9 mouse cellular contexts compared by ENCODE assay signal in genomic region chr17:34632261-34632691, GRCm38 (mm10). TPM values are rescaled to one million over a fixed set of nuclear protein-coding genes. Genes with fewer than 3 reads are reported as not detected.
DNase-seq lines count a peak whose midpoint lies in the region; ATAC-seq and TF ChIP-seq lines count a peak whose summit lies in the region.
"Had no signal": no experiment of that assay in that cellular context is flagged by ENCODE, and none has a peak within 500 bp of the region (broad histone marks: within the 10 kb centered on the region; RNA-seq: fewer than 3 reads in every experiment).

No protein-coding gene starts in this region.

- ATAC-seq in heart, embryonic 14.5 days (ENCODE audit: insufficient number of reproducible peaks, insufficient read depth, low FRiP score, low read depth) = 0 out of 2 replicates have a peak, but pooled peaks have one; percentile 25
- ATAC-seq in kidney, postnatal 0 days (replicated peaks; ENCODE audit: low FRiP score, low read depth) = peak; percentile 38
- peak; percentile 22; the same call in 1 of the 2 replicates for ATAC-seq in liver, embryonic 11.5 days (replicated peaks; ENCODE audit: low FRiP score)
- ATAC-seq in monocyte, adult 5-6 weeks (replicated peaks; ENCODE audit: insufficient number of reproducible peaks, low FRiP score, low TSS enrichment, poor library complexity, severe bottlenecking) = peak; percentile 87
- peak; percentile 58 for ATAC-seq in stomach, embryonic 15.5 days (ENCODE audit: insufficient read depth, low FRiP score, low read depth)

- DNase-seq in layer of hippocampus, adult 11-12 months (ENCODE audit: low spot score) = peak; percentile 89
- no peak for DNase-seq in layer of hippocampus, adult 9-10 months (ENCODE audit: low spot score)
- peak; percentile 51 for DNase-seq in fibroblast of lung, adult 2 months (ENCODE audit: low read depth)
- peak; percentile 78 for DNase-seq in kidney, postnatal 0 days (ENCODE audit: low spot score)
- no peak for DNase-seq in liver, embryonic 11.5 days (ENCODE audit: low spot score)

- peak overlapping the region; percentile 46; the same call in 1 of the 2 replicates for H3K9ac ChIP-seq in heart, embryonic 14.5 days (ENCODE audit: low read length)
- H3K9ac ChIP-seq in kidney, postnatal 0 days (ENCODE audit: low read depth, low read length) = peak overlapping the region; percentile 38; the same call in 1 of the 2 replicates
- H3K9ac ChIP-seq in liver, embryonic 11.5 days (ENCODE audit: low read depth, low read length) = no peak overlapping the region
- no peak overlapping the region for H3K9ac ChIP-seq in stomach, embryonic 15.5 days

- TF ChIP-seq CTCF in kidney, postnatal 0 days (IDR thresholded peaks at IDR 0.05; ENCODE audit: low read depth) = 0 out of 2 replicates have a peak, but pooled peaks have one; percentile 3

- H3K27me3 ChIP-seq in heart, embryonic 14.5 days (ENCODE audit: control insufficient read depth, insufficient read depth, low read length) = peaks cover 51% of the 10 kb centered on the region
- 0 out of 2 replicates have a peak, but pooled peaks cover 9% of the 10 kb centered on the region for H3K27me3 ChIP-seq in kidney, postnatal 0 days (ENCODE audit: insufficient read depth, low read length)
- H3K27me3 ChIP-seq in liver, embryonic 11.5 days (replicated peaks; ENCODE audit: control insufficient read depth, insufficient read depth, low read length) = peaks cover 48% of the 10 kb centered on the region
- H3K27me3 ChIP-seq in stomach, embryonic 15.5 days (replicated peaks) = peaks cover 26% of the 10 kb centered on the region

- under 1% methylated on average over 25 of the region's 26 CpGs for WGBS in heart, embryonic 14.5 days
- WGBS in kidney, postnatal 0 days = 2% methylated on average over 26 of the region's 26 CpGs
- WGBS in liver, embryonic 11.5 days = under 1% methylated on average over 26 of the region's 26 CpGs
- WGBS in stomach, embryonic 15.5 days = under 1% methylated on average over 26 of the region's 26 CpGs

- H3K4me3 ChIP-seq in heart, embryonic 14.5 days (ENCODE audit: control insufficient read depth in 1 of 2, insufficient read depth in 1 of 2, low read depth in 1 of 2, low read length in 2 of 2) = peak overlapping the region; percentile 27 to 33
- H3K4me3 ChIP-seq in kidney, postnatal 0 days (replicated peaks; ENCODE audit: low read depth, low read length) = peak overlapping the region; percentile 26
- peak overlapping the region; percentile 41 for H3K4me3 ChIP-seq in liver, embryonic 11.5 days (ENCODE audit: low read depth, low read length)
- H3K4me3 ChIP-seq in stomach, embryonic 15.5 days (replicated peaks) = peak overlapping the region; percentile 41

- H3K9me3 ChIP-seq in heart, embryonic 14.5 days (ENCODE audit: control insufficient read depth, low read length) = no peaks in the 10 kb centered on the region
- H3K9me3 ChIP-seq in kidney, postnatal 0 days (replicated peaks; ENCODE audit: low read length) = no peaks in the 10 kb centered on the region
- H3K9me3 ChIP-seq in liver, embryonic 11.5 days (ENCODE audit: control insufficient read depth, low read length) = no peaks in the 10 kb centered on the region
- no peaks in the 10 kb centered on the region for H3K9me3 ChIP-seq in stomach, embryonic 15.5 days

- no peaks in the 10 kb centered on the region for H3K36me3 ChIP-seq in heart, embryonic 14.5 days (ENCODE audit: control insufficient read depth, insufficient read depth, low read length)
- H3K36me3 ChIP-seq in kidney, postnatal 0 days (ENCODE audit: insufficient read depth, low read length) = no peaks in the 10 kb centered on the region
- no peaks in the 10 kb centered on the region for H3K36me3 ChIP-seq in liver, embryonic 11.5 days (ENCODE audit: control insufficient read depth, insufficient read depth, low read length)
- no peaks in the 10 kb centered on the region for H3K36me3 ChIP-seq in stomach, embryonic 15.5 days

- no peak overlapping the region for H3K27ac ChIP-seq in heart, embryonic 14.5 days (replicated peaks in 1 of 2; ENCODE audit: control insufficient read depth in 1 of 2, insufficient read depth in 1 of 2, low read depth in 2 of 2, low read length in 2 of 2)
- no peak overlapping the region for H3K27ac ChIP-seq in kidney, postnatal 0 days
- H3K27ac ChIP-seq in liver, embryonic 11.5 days (ENCODE audit: low read depth, low read length) = no peak overlapping the region
- peak overlapping the region; percentile 26 for H3K27ac ChIP-seq in stomach, embryonic 15.5 days

- H3K4me2 ChIP-seq in heart, embryonic 14.5 days (ENCODE audit: low read length) = peak overlapping the region; percentile 68
- peak overlapping the region; percentile 61 for H3K4me2 ChIP-seq in kidney, postnatal 0 days (ENCODE audit: low read length)
- H3K4me2 ChIP-seq in liver, embryonic 11.5 days = peak overlapping the region; percentile 69
- peak overlapping the region; percentile 84 for H3K4me2 ChIP-seq in stomach, embryonic 15.5 days

- H3K4me1 ChIP-seq in heart, embryonic 14.5 days (ENCODE audit: control insufficient read depth in 2 of 2, insufficient read depth in 2 of 2, low read length in 2 of 2) = peaks cover 14 to 34% of the 10 kb centered on the region in 2 experiments
- peaks cover 37% of the 10 kb centered on the region for H3K4me1 ChIP-seq in kidney, postnatal 0 days (replicated peaks; ENCODE audit: insufficient read depth, low read length)
- H3K4me1 ChIP-seq in liver, embryonic 11.5 days (replicated peaks; ENCODE audit: control insufficient read depth, insufficient read depth, low read length) = peaks cover 32% of the 10 kb centered on the region
- peaks cover 41% of the 10 kb centered on the region for H3K4me1 ChIP-seq in stomach, embryonic 15.5 days

RNA-seq across cellular contexts. Expression of gene Prrt1, which starts 2.9 kb away (rescaled TPM):
- 0.27 and 0.39 TPM in 2 replicates for polyA plus RNA-seq in heart, embryonic 14.5 days (2014; fragmentation: Nextera tagmentation; extraction: Ambion mirVana)
- polyA plus RNA-seq in kidney, postnatal 0 days (2015; fragmentation: Nextera tagmentation; extraction: Ambion mirVana) = 0.36 and 0.55 TPM in 2 replicates
- not detected in 2 replicates for polyA plus RNA-seq in liver, embryonic 11.5 days (2014; fragmentation: Nextera tagmentation; extraction: Ambion mirVana)
- 0.29 to 1.9 TPM (median 0.75 TPM) in 3 replicates for total RNA-seq in monocyte, adult 5-6 weeks (2017)
- polyA plus RNA-seq in stomach, embryonic 15.5 days (2015; fragmentation: Nextera tagmentation; extraction: Ambion mirVana) = 0.35 and 0.63 TPM in 2 replicates
- polyA plus RNA-seq: C2C12 had no signal

RNA-seq across cellular contexts. Expression of gene Ppt2, which starts 4.0 kb away (rescaled TPM):
- 30.4 and 33.3 TPM in 2 replicates for polyA plus RNA-seq in heart, embryonic 14.5 days (2014; fragmentation: Nextera tagmentation; extraction: Ambion mirVana)
- 62.9 and 65.5 TPM in 2 replicates for polyA plus RNA-seq in kidney, postnatal 0 days (2015; fragmentation: Nextera tagmentation; extraction: Ambion mirVana)
- 23.1 and 25.8 TPM in 2 replicates for polyA plus RNA-seq in liver, embryonic 11.5 days (2014; fragmentation: Nextera tagmentation; extraction: Ambion mirVana)
- total RNA-seq in monocyte, adult 5-6 weeks (2017) = 30.4 to 67.0 TPM (median 38.4 TPM) in 3 replicates
- polyA plus RNA-seq in stomach, embryonic 15.5 days (2015; fragmentation: Nextera tagmentation; extraction: Ambion mirVana) = 23.7 and 26.2 TPM in 2 replicates

RNA-seq across cellular contexts. Expression of gene Fkbpl, which starts 12.3 kb away (rescaled TPM):
- 7.3 and 8.9 TPM in 2 replicates for polyA plus RNA-seq in heart, embryonic 14.5 days (2014; fragmentation: Nextera tagmentation; extraction: Ambion mirVana)
- 16.4 and 18.6 TPM in 2 replicates for polyA plus RNA-seq in kidney, postnatal 0 days (2015; fragmentation: Nextera tagmentation; extraction: Ambion mirVana)
- 9.5 and 9.7 TPM in 2 replicates for polyA plus RNA-seq in liver, embryonic 11.5 days (2014; fragmentation: Nextera tagmentation; extraction: Ambion mirVana)
- 5.6 to 15.1 TPM (median 6.4 TPM) in 3 replicates for total RNA-seq in monocyte, adult 5-6 weeks (2017)
- 14.0 and 14.5 TPM in 2 replicates for polyA plus RNA-seq in stomach, embryonic 15.5 days (2015; fragmentation: Nextera tagmentation; extraction: Ambion mirVana)

RNA-seq across cellular contexts. Expression of gene Atf6b, which starts 14.7 kb away (rescaled TPM):
- polyA plus RNA-seq in heart, embryonic 14.5 days (2014; fragmentation: Nextera tagmentation; extraction: Ambion mirVana) = 28.7 and 34.3 TPM in 2 replicates
- 62.0 and 65.8 TPM in 2 replicates for polyA plus RNA-seq in kidney, postnatal 0 days (2015; fragmentation: Nextera tagmentation; extraction: Ambion mirVana)
- polyA plus RNA-seq in liver, embryonic 11.5 days (2014; fragmentation: Nextera tagmentation; extraction: Ambion mirVana) = 39.9 and 48.5 TPM in 2 replicates
- 17.4 to 26.0 TPM (median 23.4 TPM) in 3 replicates for total RNA-seq in monocyte, adult 5-6 weeks (2017)
- 72.0 and 76.7 TPM in 2 replicates for polyA plus RNA-seq in stomach, embryonic 15.5 days (2015; fragmentation: Nextera tagmentation; extraction: Ambion mirVana)

RNA-seq across cellular contexts. Expression of gene Egfl8, which starts 16.5 kb away (rescaled TPM):
- polyA plus RNA-seq in heart, embryonic 14.5 days (2014; fragmentation: Nextera tagmentation; extraction: Ambion mirVana) = 0.46 and 0.55 TPM in 2 replicates
- polyA plus RNA-seq in kidney, postnatal 0 days (2015; fragmentation: Nextera tagmentation; extraction: Ambion mirVana) = 5.9 and 6.6 TPM in 2 replicates
- polyA plus RNA-seq in liver, embryonic 11.5 days (2014; fragmentation: Nextera tagmentation; extraction: Ambion mirVana) = 1.2 and 1.6 TPM in 2 replicates
- 2.3 to 3.3 TPM (median 3.0 TPM) in 3 replicates for total RNA-seq in monocyte, adult 5-6 weeks (2017)
- 3.7 and 3.8 TPM in 2 replicates for polyA plus RNA-seq in stomach, embryonic 15.5 days (2015; fragmentation: Nextera tagmentation; extraction: Ambion mirVana)

Comparison
In these comparisons a context has a peak if more than half of its experiments do, and no peak if none do; other contexts are left out.
1. DNase-seq: peak in layer of hippocampus, adult 11-12 months (single experiment), fibroblast of lung, adult 2 months (single experiment) and kidney, postnatal 0 days (single experiment); none in layer of hippocampus, adult 9-10 months (single experiment) and liver, embryonic 11.5 days (single experiment).
2. ATAC-seq: peak in every context shown above with its lines; median percentile 87 in monocyte, adult 5-6 weeks; 58 in stomach, embryonic 15.5 days; 38 in kidney, postnatal 0 days; 25 in heart, embryonic 14.5 days; 22 in liver, embryonic 11.5 days.
3. H3K9ac ChIP-seq: peak in heart, embryonic 14.5 days (single experiment) and kidney, postnatal 0 days (single experiment); none in liver, embryonic 11.5 days (single experiment) and stomach, embryonic 15.5 days (single experiment).
4. Peak in every context shown above with its lines, with median percentiles within 50 percentile points of each other: H3K4me2 ChIP-seq and H3K4me3 ChIP-seq.